Mouse (Mus musculus) cerebellum, postnatal 10 days (tissue): ENCODE measurements around the gene Jag1.

Experiments
- DNase-seq, 2 experiments: peaks; one replicate each; pipeline ENCODE4 v3.0.0; 2021; ENCODE audit warnings: mixed read lengths in 2 of 2

Gene Jag1

DNA sequence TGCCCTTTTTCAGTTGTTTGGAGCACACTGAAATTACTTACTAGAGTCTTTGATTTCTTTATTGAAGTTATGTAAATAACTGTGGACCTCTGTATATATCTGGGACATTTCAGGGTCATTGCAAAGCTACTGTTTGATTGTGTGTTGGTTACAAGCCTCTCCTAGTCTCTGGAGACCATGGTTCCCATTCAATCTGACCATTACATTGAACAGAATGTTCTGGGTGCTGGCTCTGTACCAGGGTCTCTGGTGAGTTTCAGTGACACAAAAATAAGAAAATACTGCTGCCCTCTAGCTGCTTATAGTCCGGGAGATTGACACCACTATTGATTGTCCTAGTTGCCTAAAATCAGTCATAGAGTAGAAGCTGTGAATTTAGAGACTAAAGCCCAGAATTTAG lies 66.5 kb downstream of the Jag1 start:
- no peak for DNase-seq

- DNase-seq = no peak
Observed at GRCm38 (mm10) chr2:137049367-137049766, 67.1 kb downstream of the Jag1 start.

GRCm38 (mm10) chr2:137044122-137044521 lies 72.3 kb downstream of the Jag1 start:
- no peak for DNase-seq
